Mouse (Mus musculus) thymus, adult 18-20 months (tissue): ENCODE results near the gene Mettl23.
"Not testable (repeated sequence)": the region's sequence is repeated elsewhere in the genome, so short reads cannot be mapped to it uniquely, and the experiment has no call there.

Experiments
- DNase-seq, 2 experiments: peaks; one replicate each; pipeline ENCODE4 v3.0.0; 2022; ENCODE audit warnings: mixed read lengths in 2 of 2

The Mettl23 gene

GRCm38 (mm10) chr11:116848086-116848876, 5.2 kb downstream of the Mettl23 start:
- no peak for DNase-seq

- not testable (repeated sequence) for DNase-seq
Observed at GRCm38 (mm10) chr11:116848877-116849178, 5.8 kb downstream of the Mettl23 start.

- no peak for DNase-seq
Observed at GRCm38 (mm10) chr11:116849587-116849986, 6.5 kb downstream of the Mettl23 start.

GRCm38 (mm10) chr11:116850085-116850484, 7.0 kb downstream of the Mettl23 start:
- DNase-seq, result no peak

- no peak for DNase-seq
Observed at GRCm38 (mm10) chr11:116850833-116851477, 7.9 kb downstream of the Mettl23 start.

GRCm38 (mm10) chr11:116851576-116852290, 8.7 kb downstream of the Mettl23 start:
- no peak for DNase-seq

GRCm38 (mm10) chr11:116852291-116852890, 9.3 kb downstream of the Mettl23 start, which contains the start of gene Mfsd11:
Gene Mfsd11 (plus strand): TSS chr11:116852440.
- DNase-seq, result peak; percentile 76 to 78

GRCm38 (mm10) chr11:116852891-116853511, 9.9 kb downstream of the Mettl23 start, which contains the start of gene Srsf2:
Gene Srsf2 (minus strand): TSS chr11:116853094.
- peak; percentile 91 to 94 for DNase-seq

- peak; percentile 95 for DNase-seq
Observed at GRCm38 (mm10) chr11:116853512-116853928, 10.4 kb downstream of the Mettl23 start.

GRCm38 (mm10) chr11:116854279-116854678, 11.2 kb downstream of the Mettl23 start:
- DNase-seq, result no peak

GRCm38 (mm10) chr11:116857183-116857850, 14.2 kb downstream of the Mettl23 start:
- no peak for DNase-seq

- no peak for DNase-seq
Observed at GRCm38 (mm10) chr11:116864444-116864843, 21.4 kb downstream of the Mettl23 start.

- no peak for DNase-seq
Observed at GRCm38 (mm10) chr11:116865945-116866585, 23.0 kb downstream of the Mettl23 start.

- no peak for DNase-seq
Observed at GRCm38 (mm10) chr11:116868129-116868528, 25.1 kb downstream of the Mettl23 start.

GRCm38 (mm10) chr11:116869223-116869622, 26.1 kb downstream of the Mettl23 start:
- no peak for DNase-seq

- DNase-seq, result no peak
Observed at GRCm38 (mm10) chr11:116869641-116870040, 26.6 kb downstream of the Mettl23 start.

GRCm38 (mm10) chr11:116871538-116871937, 28.5 kb downstream of the Mettl23 start:
- DNase-seq, result no peak

GRCm38 (mm10) chr11:116873987-116874386, 30.9 kb downstream of the Mettl23 start:
- DNase-seq, result no peak

GRCm38 (mm10) chr11:116878454-116878853, 35.4 kb downstream of the Mettl23 start:
- no peak for DNase-seq

GRCm38 (mm10) chr11:116880839-116881238, 37.8 kb downstream of the Mettl23 start:
- DNase-seq, result no peak

- no peak for DNase-seq
Observed at GRCm38 (mm10) chr11:116881440-116881839, 38.4 kb downstream of the Mettl23 start.
